Mouse (Mus musculus) thymus, adult 2 months (tissue): ENCODE results near the gene Med8.

ENCODE experiments used
- CTCF ChIP-seq: fragments of 200-500 bp; IDR thresholded peaks from 2 replicates; pipeline ENCODE4 v1.5.1; 2012; ENCODE audit warnings: mild to moderate bottlenecking, control low read depth, low read length, moderate library complexity, borderline replicate concordance; ENCODE audit not compliant: control insufficient read depth, poor library complexity, insufficient read depth; ENCODE audit errors: extremely low read depth
- POLR2A ChIP-seq: fragments of 200-500 bp; IDR thresholded peaks from 2 replicates; pipeline ENCODE4 v1.6.1; 2012; ENCODE audit warnings: mild to moderate bottlenecking, low read length, control low read depth, moderate library complexity; ENCODE audit not compliant: control insufficient read depth, poor library complexity, insufficient read depth; ENCODE audit errors: extremely low read depth

GRCm38 (mm10) chr4:118424541-118425160, 15.5 kb downstream of the Med8 start:
- TF ChIP-seq POLR2A: no peak
- TF ChIP-seq CTCF: no peak
